ENCODE assay signal across 9 mouse cellular contexts in the genomic region with DNA sequence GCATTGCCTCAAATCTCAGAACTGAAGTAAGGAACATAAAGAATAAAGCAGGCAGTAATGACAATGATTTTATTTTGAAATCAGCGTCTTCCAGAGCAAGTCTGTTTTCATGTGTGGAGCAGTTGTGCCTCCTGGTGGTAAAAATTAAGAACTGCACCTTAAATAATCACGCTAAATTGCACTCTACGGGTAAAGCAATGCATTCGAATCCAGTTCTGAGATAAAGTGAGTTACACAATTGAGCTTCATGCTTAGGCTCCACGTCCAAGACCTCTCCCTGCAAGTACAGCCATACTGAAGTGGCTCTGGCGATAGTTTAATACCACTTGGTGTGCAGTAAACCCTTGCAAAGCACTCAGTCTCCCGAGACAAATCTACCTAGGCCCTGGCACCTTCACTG.
DNase-seq lines count a peak whose midpoint lies in the region; ATAC-seq and TF ChIP-seq lines count a peak whose summit lies in the region.
"Had no signal": no experiment of that assay in that cellular context is flagged by ENCODE, and none has a peak within 500 bp of the region (broad histone marks: within the 10 kb centered on the region; RNA-seq: fewer than 3 reads in every experiment).

No protein-coding gene starts in this region.

- TF ChIP-seq CTCF in kidney, postnatal 0 days (IDR thresholded peaks at IDR 0.05; ENCODE audit: low read depth): peak; percentile 92

- H3K9me3 ChIP-seq in kidney, postnatal 0 days (replicated peaks; ENCODE audit: low read length): no peaks in the 10 kb centered on the region
- no peaks in the 10 kb centered on the region for H3K9me3 ChIP-seq in embryonic facial prominence, embryonic 10.5 days

- intact Hi-C loops in left cerebral cortex, postnatal 14 days (cut with DNase I): loop anchor here (1.0 to 5.0 kb wide), 2 partner anchors 229 to 283 kb away; no protein-coding TSS in a partner anchor

- H3K4me1 ChIP-seq in kidney, postnatal 0 days (replicated peaks; ENCODE audit: insufficient read depth, low read length): no peaks in the 10 kb centered on the region
- peaks cover 5% of the 10 kb centered on the region; the same call in 1 of the 2 replicates for H3K4me1 ChIP-seq in embryonic facial prominence, embryonic 10.5 days

- DNase-seq in adrenal gland, adult 2 months: peak; percentile 39
- no peak for DNase-seq in adrenal gland, postnatal 4 days (ENCODE audit: low spot score in 2 of 2)
- peak; percentile 64 for DNase-seq in kidney, postnatal 0 days (ENCODE audit: low spot score)
- DNase-seq in kidney, postnatal 10 days: no peak
- peak; percentile 72 for DNase-seq in MN1 (ENCODE audit: low spot score)
- DNase-seq in embryonic facial prominence, embryonic 10.5 days (ENCODE audit: low spot score): peak; percentile 28
- DNase-seq in left cerebral cortex, postnatal 14 days (ENCODE audit: low spot score in 2 of 2): peak; percentile 75 to 76
- peak; percentile 50 for DNase-seq in thymus, postnatal 25 days

- no peaks in the 10 kb centered on the region for H3K27me3 ChIP-seq in kidney, postnatal 0 days (ENCODE audit: insufficient read depth, low read length)
- H3K27me3 ChIP-seq in embryonic facial prominence, embryonic 10.5 days (replicated peaks; ENCODE audit: low read depth, poor library complexity, severe bottlenecking): peaks cover 10% of the 10 kb centered on the region

- 22% methylated on average over 7 of the region's 7 CpGs for WGBS in kidney, postnatal 0 days
- WGBS in embryonic facial prominence, embryonic 10.5 days: 26% methylated on average over 7 of the region's 7 CpGs

- H3K36me3 ChIP-seq in kidney, postnatal 0 days (ENCODE audit: insufficient read depth, low read length): no peaks in the 10 kb centered on the region
- H3K36me3 ChIP-seq in embryonic facial prominence, embryonic 10.5 days (replicated peaks): no peaks in the 10 kb centered on the region; the same call in 1 of the 2 replicates

- no peak overlapping the region for H3K9ac ChIP-seq in kidney, postnatal 0 days (ENCODE audit: low read depth, low read length)

- ATAC-seq in kidney, postnatal 0 days (replicated peaks; ENCODE audit: low FRiP score, low read depth): no peak

- no peak overlapping the region for H3K27ac ChIP-seq in kidney, postnatal 0 days
- no peak overlapping the region for H3K27ac ChIP-seq in embryonic facial prominence, embryonic 10.5 days (replicated peaks)
- H3K27ac ChIP-seq: macrophage had no signal

- H3K4me2 ChIP-seq in kidney, postnatal 0 days (ENCODE audit: low read length): no peak overlapping the region

- no peak overlapping the region for H3K4me3 ChIP-seq in kidney, postnatal 0 days (replicated peaks; ENCODE audit: low read depth, low read length)
- H3K4me3 ChIP-seq in embryonic facial prominence, embryonic 10.5 days: no peak overlapping the region

Comparison
In these comparisons a context has a peak if more than half of its experiments do, and no peak if none do; other contexts are left out.
1. DNase-seq: peak in adrenal gland, adult 2 months (single experiment), kidney, postnatal 0 days (single experiment), MN1 (single experiment), embryonic facial prominence, embryonic 10.5 days (single experiment), left cerebral cortex, postnatal 14 days (2 of 2) and thymus, postnatal 25 days (single experiment); none in adrenal gland, postnatal 4 days (0 of 2) and kidney, postnatal 10 days (single experiment).